Mouse (Mus musculus) C2C12 (cell line): ENCODE results near the gene Vps4a.

ENCODE experiments used
- CTCF ChIP-seq: IDR thresholded peaks from one replicate; pipeline ENCODE4 v1.5.1; 2011; ENCODE audit not compliant: control insufficient read depth, insufficient read depth, insufficient read length
- MYOG ChIP-seq: IDR thresholded peaks from one replicate; pipeline ENCODE4 v1.6.1; 2011; ENCODE audit not compliant: control insufficient read depth, insufficient read length; ENCODE audit errors: extremely low read depth
- USF1 ChIP-seq: IDR thresholded peaks from one replicate; pipeline ENCODE4 v1.6.1; 2011; ENCODE audit warnings: low read depth, mild to moderate bottlenecking, control low read depth, moderate library complexity

DNA sequence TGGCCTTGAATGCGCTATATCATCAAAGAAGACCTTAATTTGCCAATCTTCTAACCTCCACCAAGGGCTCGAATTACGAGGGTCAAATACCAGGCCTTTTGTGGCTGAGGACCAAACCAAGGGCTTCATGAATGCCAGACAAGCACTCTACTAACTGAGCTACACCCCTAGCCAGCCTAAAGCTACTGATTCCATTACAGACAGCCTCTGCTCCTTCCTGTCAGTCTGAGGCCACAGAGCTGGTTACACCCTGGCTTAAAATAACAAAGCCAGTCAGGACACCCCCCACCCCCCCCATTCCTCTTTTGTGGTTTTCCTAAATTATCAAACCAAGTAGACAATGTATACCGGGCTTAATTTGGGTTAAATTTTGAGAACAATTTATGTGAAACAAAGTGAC is 42.7 kb downstream of the Vps4a start:
- TF ChIP-seq MYOG = no peak
- no peak for TF ChIP-seq CTCF
- no peak for TF ChIP-seq USF1
